Mouse (Mus musculus) hindbrain, embryonic 15.5 days (tissue): ENCODE results near the gene Prph. TPM values are rescaled to one million over a fixed set of nuclear protein-coding genes. Genes with fewer than 3 reads are reported as not detected.

ENCODE experiments used
- ATAC-seq: fragments of 200-750 bp; cut with Nextera tagmentation; 2 replicates; pipeline ENCODE4 v1.8.0; 2017; ENCODE audit warnings: low read depth, moderate number of reproducible peaks, moderate TSS enrichment; ENCODE audit not compliant: low FRiP score
- H3K27ac ChIP-seq: fragments of 300-500 bp; sonication (generic); replicated peaks from 2 replicates; pipeline ENCODE4 v1.5.1; 2015; ENCODE audit warnings: mild to moderate bottlenecking, inconsistent platforms
- H3K27me3 ChIP-seq: fragments of 300-500 bp; sonication (generic); 2 replicates; pipeline ENCODE4 v1.6.1; 2015; ENCODE audit warnings: control low read depth, inconsistent platforms
- H3K36me3 ChIP-seq: fragments of 300-500 bp; sonication (generic); 2 replicates; pipeline ENCODE4 v1.6.1; 2015; ENCODE audit warnings: control low read depth, inconsistent platforms
- H3K4me1 ChIP-seq: fragments of 300-500 bp; sonication (generic); replicated peaks from 2 replicates; pipeline ENCODE4 v1.6.1; 2015; ENCODE audit warnings: control low read depth, inconsistent platforms
- H3K4me2 ChIP-seq: fragments of 300-500 bp; sonication (generic); 2 replicates; pipeline ENCODE4 v1.6.1; 2015; ENCODE audit warnings: moderate library complexity, mild to moderate bottlenecking, inconsistent platforms
- H3K4me3 ChIP-seq: fragments of 300-500 bp; sonication (generic); 2 replicates; pipeline ENCODE4 v1.5.1; 2015; ENCODE audit warnings: mild to moderate bottlenecking, inconsistent platforms
- H3K9ac ChIP-seq: fragments of 300-500 bp; sonication (generic); 2 replicates; pipeline ENCODE4 v1.6.1; 2015; ENCODE audit warnings: inconsistent platforms
- H3K9me3 ChIP-seq: fragments of 300-500 bp; sonication (generic); 2 replicates; pipeline ENCODE4 v1.6.1; 2016; ENCODE audit warnings: control low read depth, inconsistent platforms
- WGBS: fragments of 180-500 bp; shearing (Covaris S2); methylation state at CpG from one replicate; pipeline ENCODE4 v1.1.7; 2015; 5-methylcytosine and 5-hydroxymethylcytosine counted together
- polyA plus RNA-seq: library from polyadenylated mRNA; unstranded; fragments of >200 nt; fragmentation: Nextera tagmentation; extraction: Ambion mirVana; gene quantifications from 2 replicates; pipeline ENCODE4 v1.2.1, GENCODE M21; 2015

Gene Prph
- polyA plus RNA-seq, 1 experiment from 2014 or later = 57.5 TPM

- H3K36me3 ChIP-seq = no peaks in the 10 kb centered on the region
- no peak overlapping the region for H3K4me3 ChIP-seq
- H3K9ac ChIP-seq = no peak overlapping the region
- 75% methylated on average over 13 of the region's 13 CpGs for WGBS
- no peaks in the 10 kb centered on the region for H3K9me3 ChIP-seq
- no peak for ATAC-seq
- no peak overlapping the region for H3K4me2 ChIP-seq
- peaks cover 14% of the 10 kb centered on the region for H3K4me1 ChIP-seq
- H3K27me3 ChIP-seq = peaks cover 15% of the 10 kb centered on the region; the same call in 1 of the 2 replicates
- H3K27ac ChIP-seq = no peak overlapping the region
Observed at GRCm38 (mm10) chr15:99025414-99025813, 29.6 kb upstream of the Prph start.

GRCm38 (mm10) chr15:99026259-99026658 is 28.7 kb upstream of the Prph start:
- H3K9me3 ChIP-seq = no peaks in the 10 kb centered on the region
- H3K36me3 ChIP-seq = no peaks in the 10 kb centered on the region
- no peak overlapping the region for H3K4me3 ChIP-seq
- peaks cover 14% of the 10 kb centered on the region for H3K4me1 ChIP-seq
- H3K27me3 ChIP-seq = peaks cover 21% of the 10 kb centered on the region; the same call in 1 of the 2 replicates
- WGBS = 60% methylated on average over 4 of the region's 4 CpGs
- H3K27ac ChIP-seq = no peak overlapping the region
- no peak overlapping the region for H3K4me2 ChIP-seq
- ATAC-seq = no peak
- no peak overlapping the region for H3K9ac ChIP-seq

- 68% methylated on average over 5 of the region's 5 CpGs for WGBS
- no peak for ATAC-seq
- peaks cover 14% of the 10 kb centered on the region for H3K4me1 ChIP-seq
Observed at GRCm38 (mm10) chr15:99027116-99027515, 27.9 kb upstream of the Prph start.

GRCm38 (mm10) chr15:99028874-99029458 is 26.0 kb upstream of the Prph start:
- ATAC-seq = no peak
- H3K36me3 ChIP-seq = no peaks in the 10 kb centered on the region
- peak overlapping the region; percentile 42 for H3K4me3 ChIP-seq
- H3K27ac ChIP-seq = no peak overlapping the region
- peaks cover 21% of the 10 kb centered on the region; the same call in 1 of the 2 replicates for H3K27me3 ChIP-seq
- H3K4me1 ChIP-seq = peaks cover 14% of the 10 kb centered on the region
- H3K4me2 ChIP-seq = peak overlapping the region; percentile 68
- H3K9ac ChIP-seq = peak overlapping the region; percentile 29; the same call in 1 of the 2 replicates
- WGBS = 7% methylated on average over 10 of the region's 10 CpGs
- H3K9me3 ChIP-seq = no peaks in the 10 kb centered on the region

More at GRCm38 (mm10) chr15:99027116-99027515, 27.9 kb upstream of the Prph start:
- no peak overlapping the region for H3K4me2 ChIP-seq
- H3K9ac ChIP-seq = no peak overlapping the region
- H3K9me3 ChIP-seq = no peaks in the 10 kb centered on the region
- H3K27ac ChIP-seq = no peak overlapping the region
- no peaks in the 10 kb centered on the region for H3K36me3 ChIP-seq
- no peak overlapping the region for H3K4me3 ChIP-seq
- H3K27me3 ChIP-seq = peaks cover 21% of the 10 kb centered on the region; the same call in 1 of the 2 replicates

GRCm38 (mm10) chr15:99029619-99030584 is 25.1 kb upstream of the Prph start, which contains the start of gene Tuba1c:
TSS of gene Tuba1c (plus strand) at chr15:99029891.
- peaks cover 21% of the 10 kb centered on the region; the same call in 1 of the 2 replicates for H3K27me3 ChIP-seq
- WGBS = 1% methylated on average over 51 of the region's 52 CpGs
- peak within 1 kb of the TSS; percentile 42 for H3K4me3 ChIP-seq
- H3K27ac ChIP-seq = no peak within 1 kb of the TSS
- no peaks in the 10 kb centered on the region for H3K9me3 ChIP-seq
- no peaks in the 10 kb centered on the region for H3K36me3 ChIP-seq
- peak; percentile 71 for ATAC-seq
- H3K4me1 ChIP-seq = peaks cover 14% of the 10 kb centered on the region
- peak within 1 kb of the TSS; percentile 29 for H3K9ac ChIP-seq
- peak within 1 kb of the TSS; percentile 68 for H3K4me2 ChIP-seq

GRCm38 (mm10) chr15:99030585-99031387 is 24.2 kb upstream of the Prph start:
- Histone ChIP-seq H3K27me3 (peaks cover 21% of the 10 kb centered on the region; the same call in 1 of the 2 replicates), H3K4me2 (peak overlapping the region; percentile 68), H3K27ac (no peak overlapping the region), H3K4me3 (peak overlapping the region; percentile 42), H3K9ac (no peak overlapping the region), H3K4me1 (peaks cover 14% of the 10 kb centered on the region), H3K9me3 (no peaks in the 10 kb centered on the region), H3K36me3 (no peaks in the 10 kb centered on the region)
- no peak for ATAC-seq
- WGBS = 17% methylated on average over 26 of the region's 26 CpGs

- Histone ChIP-seq H3K36me3 (no peaks in the 10 kb centered on the region), H3K4me2 (no peak overlapping the region), H3K4me1 (peaks cover 14% of the 10 kb centered on the region), H3K27me3 (peaks cover 21% of the 10 kb centered on the region; the same call in 1 of the 2 replicates), H3K9me3 (no peaks in the 10 kb centered on the region), H3K4me3 (no peak overlapping the region), H3K27ac (no peak overlapping the region), H3K9ac (no peak overlapping the region)
- WGBS = 73% methylated on average over 4 of the region's 4 CpGs
- no peak for ATAC-seq
Observed at GRCm38 (mm10) chr15:99031388-99031675, 23.6 kb upstream of the Prph start.

GRCm38 (mm10) chr15:99032041-99032725 is 22.8 kb upstream of the Prph start:
- Histone ChIP-seq H3K4me3 (no peak overlapping the region), H3K27me3 (peaks cover 21% of the 10 kb centered on the region; the same call in 1 of the 2 replicates), H3K4me1 (peaks cover 14% of the 10 kb centered on the region), H3K9me3 (no peaks in the 10 kb centered on the region), H3K4me2 (no peak overlapping the region), H3K36me3 (no peaks in the 10 kb centered on the region), H3K9ac (no peak overlapping the region), H3K27ac (no peak overlapping the region)
- ATAC-seq = no peak
- 76% methylated on average over 9 of the region's 9 CpGs for whole genome bisulfite sequencing

GRCm38 (mm10) chr15:99032726-99033250 is 22.2 kb upstream of the Prph start:
- Histone ChIP-seq H3K4me3 (no peak overlapping the region), H3K9me3 (no peaks in the 10 kb centered on the region), H3K27me3 (peaks cover 21% of the 10 kb centered on the region; the same call in 1 of the 2 replicates), H3K27ac (no peak overlapping the region), H3K4me2 (no peak overlapping the region), H3K9ac (no peak overlapping the region), H3K4me1 (peaks cover 14% of the 10 kb centered on the region), H3K36me3 (no peaks in the 10 kb centered on the region)
- 82% methylated on average over 7 of the region's 7 CpGs for WGBS
- ATAC-seq = no peak

GRCm38 (mm10) chr15:99033498-99034270 is 21.3 kb upstream of the Prph start:
- Histone ChIP-seq H3K27me3 (peaks cover 16% of the 10 kb centered on the region; the same call in 1 of the 2 replicates), H3K36me3 (no peaks in the 10 kb centered on the region), H3K4me1 (peaks cover 14% of the 10 kb centered on the region), H3K4me2 (no peak overlapping the region), H3K9me3 (no peaks in the 10 kb centered on the region), H3K27ac (no peak overlapping the region), H3K9ac (no peak overlapping the region), H3K4me3 (no peak overlapping the region)
- 86% methylated on average over 7 of the region's 7 CpGs for WGBS
- no peak for ATAC-seq
